Comparison of ENCODE assay signal across 22 mouse cellular contexts in the genomic region with DNA sequence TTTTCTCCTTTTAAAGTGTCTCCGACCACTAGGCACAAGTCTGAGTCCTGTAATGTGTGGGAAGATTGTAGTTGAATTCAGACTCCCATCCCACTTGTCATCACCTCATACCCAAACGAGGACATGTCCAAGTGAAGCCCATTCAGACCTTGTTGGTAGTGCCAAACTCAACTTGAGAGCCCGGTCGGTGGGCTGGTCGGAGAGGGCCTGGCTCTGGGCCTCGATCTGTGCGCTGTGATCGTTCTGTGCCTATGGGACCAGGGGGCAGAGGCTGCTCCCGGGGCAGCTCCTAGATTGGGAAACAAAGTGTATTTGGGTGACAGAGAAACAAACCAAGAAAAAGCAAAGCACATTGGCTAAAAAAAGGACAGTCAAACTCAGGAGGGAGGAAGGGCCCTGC. TPM values are rescaled to one million over a fixed set of nuclear protein-coding genes. Genes with fewer than 3 reads are reported as not detected.
DNase-seq lines count a peak whose midpoint lies in the region; ATAC-seq and TF ChIP-seq lines count a peak whose summit lies in the region.
"Had no signal": no experiment of that assay in that cellular context is flagged by ENCODE, and none has a peak within 500 bp of the region (broad histone marks: within the 10 kb centered on the region; RNA-seq: fewer than 3 reads in every experiment).

No protein-coding gene starts in this region.

- no peaks in the 10 kb centered on the region for H3K79me2 ChIP-seq in heart, adult 2 months (replicated peaks; ENCODE audit: control insufficient read depth, insufficient read depth, low read length)

- no peak for TF ChIP-seq CTCF in heart, adult 2 months (IDR thresholded peaks at IDR 0.05)

- H3K36me3 ChIP-seq in forebrain, embryonic 11.5 days (ENCODE audit: control insufficient read depth, insufficient read depth, low read length), result peaks cover 74% of the 10 kb centered on the region
- H3K36me3 ChIP-seq in forebrain, embryonic 16.5 days (ENCODE audit: control insufficient read depth, insufficient read depth), result peaks cover 90% of the 10 kb centered on the region
- 0 out of 2 replicates have a peak, but pooled peaks cover 2% of the 10 kb centered on the region for H3K36me3 ChIP-seq in heart, adult 2 months (ENCODE audit: control insufficient read depth, insufficient read depth, low read length)

- intact Hi-C loops in heart, adult 2 months (cut with DNase I), result no loop called here

- H3K9ac ChIP-seq in forebrain, embryonic 11.5 days (ENCODE audit: low read length), result no peak overlapping the region
- no peak overlapping the region for H3K9ac ChIP-seq in forebrain, embryonic 16.5 days (replicated peaks; ENCODE audit: low read depth, low read length)
- H3K9ac ChIP-seq in heart, adult 2 months (ENCODE audit: low read depth, low read length), result no peak overlapping the region

- no peak overlapping the region for H3K4me3 ChIP-seq in forebrain, embryonic 11.5 days (ENCODE audit: low read depth, low read length)
- no peak overlapping the region for H3K4me3 ChIP-seq in forebrain, embryonic 16.5 days (replicated peaks; ENCODE audit: low read length)
- H3K4me3 ChIP-seq in heart, adult 2 months, result no peak overlapping the region

- H3K27ac ChIP-seq in forebrain, embryonic 11.5 days (ENCODE audit: low read depth, low read length), result no peak overlapping the region
- H3K27ac ChIP-seq in forebrain, embryonic 16.5 days (ENCODE audit: low read length), result no peak overlapping the region
- no peak overlapping the region for H3K27ac ChIP-seq in heart, adult 2 months

- no peak overlapping the region for H3K4me2 ChIP-seq in forebrain, embryonic 11.5 days (ENCODE audit: low read depth, low read length, severe bottlenecking)
- H3K4me2 ChIP-seq in forebrain, embryonic 16.5 days (ENCODE audit: low read length), result no peak overlapping the region

- H3K4me1 ChIP-seq in forebrain, embryonic 11.5 days (replicated peaks; ENCODE audit: control insufficient read depth, insufficient read depth, low read length), result no peaks in the 10 kb centered on the region
- H3K4me1 ChIP-seq in forebrain, embryonic 16.5 days (replicated peaks; ENCODE audit: control insufficient read depth, insufficient read depth, low read length), result no peaks in the 10 kb centered on the region
- no peaks in the 10 kb centered on the region for H3K4me1 ChIP-seq in heart, adult 2 months (ENCODE audit: control insufficient read depth, insufficient read depth, low read length)

- 93% methylated on average over 9 of the region's 9 CpGs for WGBS in forebrain, embryonic 11.5 days
- WGBS in forebrain, embryonic 16.5 days, result 86% methylated on average over 9 of the region's 9 CpGs
- 66% methylated on average over 9 of the region's 9 CpGs for WGBS in heart, adult 2 months

- DNase-seq in forebrain, embryonic 11.5 days (ENCODE audit: low spot score), result peak; percentile 52
- DNase-seq in heart, adult 11 months, result peak; percentile 90
- DNase-seq in heart, adult 2 months, result no peak
- DNase-seq: adrenal gland, adult 2 months; adrenal gland, adult 8-10 months; adrenal gland, postnatal 10 days; adrenal gland, postnatal 14 days; adrenal gland, postnatal 25 days; adrenal gland, postnatal 36 days; B cell, adult 2 months; cerebellum, adult 11 months; cerebellum, adult 11-12 months; cerebellum, adult 18-20 months had no signal

- no peaks in the 10 kb centered on the region for H3K27me3 ChIP-seq in forebrain, embryonic 11.5 days (ENCODE audit: control insufficient read depth, insufficient read depth, low read length)
- H3K27me3 ChIP-seq in forebrain, embryonic 16.5 days (replicated peaks; ENCODE audit: control insufficient read depth, insufficient read depth, low read length), result no peaks in the 10 kb centered on the region
- no peaks in the 10 kb centered on the region for H3K27me3 ChIP-seq in heart, adult 2 months (ENCODE audit: control insufficient read depth, insufficient read depth, low read length)
- H3K27me3 ChIP-seq: CH12.LX, Patski had no signal

- no peak for TF ChIP-seq EP300 in heart, adult 2 months (IDR thresholded peaks at IDR 0.05; ENCODE audit: insufficient read depth, low read depth, low read length)

- no peaks in the 10 kb centered on the region for H3K9me3 ChIP-seq in forebrain, embryonic 11.5 days (ENCODE audit: control insufficient read depth, low read length)
- H3K9me3 ChIP-seq in forebrain, embryonic 16.5 days (ENCODE audit: control insufficient read depth, low read length), result no peaks in the 10 kb centered on the region
- H3K9me3 ChIP-seq: G1E had no signal

- no peak for ATAC-seq in forebrain, embryonic 11.5 days (replicated peaks; ENCODE audit: low FRiP score)
- no peak for ATAC-seq in forebrain, embryonic 16.5 days
- ATAC-seq: activated CD4-positive, CD25-positive, alpha-beta regulatory T cell, adult 4 months; CD4-positive, CD25-positive, alpha-beta regulatory T cell, adult 4 months; Patski had no signal

- TF ChIP-seq POLR2A in heart, adult 2 months (IDR thresholded peaks at IDR 0.05; ENCODE audit: insufficient read depth, low read depth, low read length), result no peak

RNA-seq across cellular contexts. Expression of gene Prrc2a, which starts 11.6 kb away (rescaled TPM):
- polyA plus RNA-seq in forebrain, embryonic 11.5 days (2014; fragmentation: Nextera tagmentation; extraction: Ambion mirVana), result 277 and 281 TPM in 2 replicates
- polyA plus RNA-seq in forebrain, embryonic 16.5 days (2015; fragmentation: Nextera tagmentation; extraction: Ambion mirVana), result 156 and 195 TPM in 2 replicates
- 100 to 1,000 TPM; 132 to 139 TPM for total RNA-seq in heart, adult 2 months (2021)
- polyA plus RNA-seq in heart, adult 2 months (2012; rRNA removed), result 183 and 197 TPM in 2 replicates

RNA-seq across cellular contexts. Expression of gene Bag6, which starts 18.1 kb away (rescaled TPM):
- 96.6 and 100 TPM in 2 replicates for polyA plus RNA-seq in forebrain, embryonic 11.5 days (2014; fragmentation: Nextera tagmentation; extraction: Ambion mirVana)
- polyA plus RNA-seq in forebrain, embryonic 16.5 days (2015; fragmentation: Nextera tagmentation; extraction: Ambion mirVana), result 85.4 and 86.7 TPM in 2 replicates
- 100 to 1,000 TPM; 216 to 252 TPM for total RNA-seq in heart, adult 2 months (2021)
- 140 and 150 TPM in 2 replicates for polyA plus RNA-seq in heart, adult 2 months (2012; rRNA removed)

RNA-seq across cellular contexts. Expression of gene Apom, which starts 21.2 kb away (rescaled TPM):
- polyA plus RNA-seq in forebrain, embryonic 11.5 days (2014; fragmentation: Nextera tagmentation; extraction: Ambion mirVana), result 0.64 and 0.88 TPM in 2 replicates
- polyA plus RNA-seq in forebrain, embryonic 16.5 days (2015; fragmentation: Nextera tagmentation; extraction: Ambion mirVana), result 0.56 TPM in 1 of 2 replicates, not detected in the other
- not detected for total RNA-seq in heart, adult 2 months (2021)
- not detected in 2 replicates for polyA plus RNA-seq in heart, adult 2 months (2012; rRNA removed)
- total RNA-seq: adrenal gland, adult 18-20 months; adrenal gland, postnatal 25 days; adrenal gland, postnatal 36 days; CH12.LX had no signal
- polyA plus RNA-seq: activated CD4-positive, CD25-positive, alpha-beta regulatory T cell, adult 4 months had no signal

RNA-seq across cellular contexts. Expression of gene Aif1, which starts 22.8 kb away (rescaled TPM):
- 2.9 and 3.5 TPM in 2 replicates for polyA plus RNA-seq in forebrain, embryonic 11.5 days (2014; fragmentation: Nextera tagmentation; extraction: Ambion mirVana)
- 5.9 and 8.0 TPM in 2 replicates for polyA plus RNA-seq in forebrain, embryonic 16.5 days (2015; fragmentation: Nextera tagmentation; extraction: Ambion mirVana)
- 1 to 10 TPM; 2.9 to 3.9 TPM for total RNA-seq in heart, adult 2 months (2021)
- polyA plus RNA-seq in heart, adult 2 months (2012; rRNA removed), result 1.5 and 2.0 TPM in 2 replicates
- total RNA-seq: ES-E14 had no signal
- polyA plus RNA-seq: C2C12 had no signal

RNA-seq across cellular contexts. Expression of gene D17H6S53E, which starts 26.9 kb away (rescaled TPM):
- polyA plus RNA-seq in forebrain, embryonic 11.5 days (2014; fragmentation: Nextera tagmentation; extraction: Ambion mirVana), result 8.6 and 8.7 TPM in 2 replicates
- polyA plus RNA-seq in forebrain, embryonic 16.5 days (2015; fragmentation: Nextera tagmentation; extraction: Ambion mirVana), result 6.1 and 8.6 TPM in 2 replicates
- total RNA-seq in heart, adult 2 months (2021), result 10 to 100 TPM; 30.2 to 31.3 TPM
- polyA plus RNA-seq in heart, adult 2 months (2012; rRNA removed), result 7.7 and 11.8 TPM in 2 replicates

Comparison
In these comparisons a context has a peak if more than half of its experiments do, and no peak if none do; other contexts are left out.
1. DNase-seq: peak in forebrain, embryonic 11.5 days (single experiment) and heart, adult 11 months (single experiment); none in heart, adult 2 months (0 of 2).